Mouse (Mus musculus): ENCODE results near the gene Dkk1. TPM values are rescaled to one million over a fixed set of nuclear protein-coding genes. Genes with fewer than 3 reads are reported as not detected.

Dkk1 gene
- total and polyA plus RNA-seq, 3 experiments: not detected

- TF ChIP-seq GABPA (IDR thresholded peaks at IDR 0.05; ENCODE audit: low read depth, low read length) (no peak), POLR2AphosphoS5 (IDR thresholded peaks at IDR 0.05; ENCODE audit: borderline replicate concordance, low read depth, low read length) (no peak), MXI1 (IDR thresholded peaks at IDR 0.05; ENCODE audit: low read depth, low read length) (no peak), ZKSCAN1 (IDR thresholded peaks at IDR 0.05; ENCODE audit: low read depth, low read length) (no peak), NRF1 (IDR thresholded peaks at IDR 0.05; ENCODE audit: insufficient read depth, low read depth, low read length, poor library complexity, severe bottlenecking) (no peak), ZC3H11A (IDR thresholded peaks at IDR 0.05; ENCODE audit: low read depth, low read length) (no peak), SMC3 (IDR thresholded peaks at IDR 0.05; ENCODE audit: low read depth, low read length) (no peak), CTCF (IDR thresholded peaks at IDR 0.05 in 2 of 3, conservative IDR thresholded peaks at IDR 0.05 in 1 of 3; ENCODE audit: control insufficient read depth in 1 of 3, insufficient read depth in 1 of 3, low read depth in 2 of 3, low read length in 3 of 3, poor library complexity in 1 of 3, severe bottlenecking in 1 of 3) (no peak), E2F4 (IDR thresholded peaks at IDR 0.05; ENCODE audit: borderline replicate concordance, low read depth, low read length) (no peak), MYB (IDR thresholded peaks at IDR 0.05; ENCODE audit: low read depth, low read length) (no peak), MYC (IDR thresholded peaks at IDR 0.05; ENCODE audit: low read depth, low read length) (no peak), NELFE (IDR thresholded peaks at IDR 0.05; ENCODE audit: low read depth, low read length) (no peak), RCOR1 (IDR thresholded peaks at IDR 0.05; ENCODE audit: low read depth, low read length) (no peak), POLR2AphosphoS2 (IDR thresholded peaks at IDR 0.05; ENCODE audit: low read length) (no peak), RAD21 (IDR thresholded peaks at IDR 0.05; ENCODE audit: low read depth, low read length) (no peak)
- no peak overlapping the region for H3K9ac ChIP-seq (ENCODE audit: control insufficient read depth, low read depth, low read length, poor library complexity, severe bottlenecking)
- H3K27ac ChIP-seq (ENCODE audit: control insufficient read depth, low read depth, low read length): no peak overlapping the region
- no peak for DNase-seq (ENCODE audit: low read depth, low spot score)
- no peak overlapping the region for H3K4me3 ChIP-seq (ENCODE audit: control insufficient read depth in 1 of 2, insufficient read depth in 1 of 2, low read depth in 2 of 2, low read length in 2 of 2)
- no peaks in the 10 kb centered on the region for H3K9me3 ChIP-seq (replicated peaks; ENCODE audit: insufficient read depth, low read length)
- no peaks in the 10 kb centered on the region for H3K27me3 ChIP-seq (ENCODE audit: control insufficient read depth in 1 of 2, insufficient read depth in 2 of 2, low read length in 2 of 2)
- no peaks in the 10 kb centered on the region for H3K4me1 ChIP-seq (ENCODE audit: control insufficient read depth in 1 of 2, insufficient read depth in 2 of 2, low read length in 2 of 2)
- H3K79me2 ChIP-seq (ENCODE audit: control insufficient read depth, insufficient read depth, low read length, poor library complexity): no peaks in the 10 kb centered on the region
- H3K36me3 ChIP-seq (ENCODE audit: control insufficient read depth in 1 of 2, insufficient read depth in 2 of 2, low read length in 2 of 2): no peaks in the 10 kb centered on the region
Observed at GRCm38 (mm10) chr19:30564516-30564915, 15.1 kb upstream of the Dkk1 start.

- no peak overlapping the region for H3K4me3 ChIP-seq (ENCODE audit: control insufficient read depth in 1 of 2, insufficient read depth in 1 of 2, low read depth in 2 of 2, low read length in 2 of 2)
- H3K4me1 ChIP-seq (ENCODE audit: control insufficient read depth in 1 of 2, insufficient read depth in 2 of 2, low read length in 2 of 2): no peaks in the 10 kb centered on the region
- no peaks in the 10 kb centered on the region for H3K36me3 ChIP-seq (ENCODE audit: control insufficient read depth in 1 of 2, insufficient read depth in 2 of 2, low read length in 2 of 2)
Observed at GRCm38 (mm10) chr19:30563876-30564275, 14.4 kb upstream of the Dkk1 start.

More at GRCm38 (mm10) chr19:30563876-30564275, 14.4 kb upstream of the Dkk1 start:
- no peak for TF ChIP-seq SIN3A (IDR thresholded peaks at IDR 0.05; ENCODE audit: low read length)
- no peak for TF ChIP-seq NELFE (IDR thresholded peaks at IDR 0.05; ENCODE audit: low read depth, low read length)
- TF ChIP-seq KAT2A (conservative IDR thresholded peaks at IDR 0.05; ENCODE audit: low read depth, low read length): no peak
- TF ChIP-seq TBP (IDR thresholded peaks at IDR 0.05; ENCODE audit: low read depth, low read length): no peak
- TF ChIP-seq USF2 (IDR thresholded peaks at IDR 0.05; ENCODE audit: borderline replicate concordance in 1 of 2, insufficient read depth in 1 of 2, low read depth in 1 of 2, low read length in 2 of 2): no peak
- TF ChIP-seq CHD2 (IDR thresholded peaks at IDR 0.05; ENCODE audit: low read length): no peak
- no peak for TF ChIP-seq ZMIZ1 (IDR thresholded peaks at IDR 0.05; ENCODE audit: low read depth, low read length)
- TF ChIP-seq BHLHE40 (IDR thresholded peaks at IDR 0.05; ENCODE audit: borderline replicate concordance, low read depth, low read length): no peak
- TF ChIP-seq JUND (IDR thresholded peaks at IDR 0.05; ENCODE audit: low read depth, low read length): no peak
- no peak for TF ChIP-seq MAX (IDR thresholded peaks at IDR 0.05; ENCODE audit: low read length)
- no peak for TF ChIP-seq POLR2AphosphoS5 (IDR thresholded peaks at IDR 0.05; ENCODE audit: borderline replicate concordance, low read depth, low read length)
- no peak for TF ChIP-seq ZC3H11A (IDR thresholded peaks at IDR 0.05; ENCODE audit: low read depth, low read length)
- no peak overlapping the region for H3K9ac ChIP-seq (ENCODE audit: control insufficient read depth, low read depth, low read length, poor library complexity, severe bottlenecking)
- H3K27me3 ChIP-seq (ENCODE audit: control insufficient read depth in 1 of 2, insufficient read depth in 2 of 2, low read length in 2 of 2): no peaks in the 10 kb centered on the region
- no peaks in the 10 kb centered on the region for H3K9me3 ChIP-seq (replicated peaks; ENCODE audit: insufficient read depth, low read length)
- H3K27ac ChIP-seq (ENCODE audit: control insufficient read depth, low read depth, low read length): no peak overlapping the region
- no peak for DNase-seq (ENCODE audit: low read depth, low spot score)
- H3K79me2 ChIP-seq (ENCODE audit: control insufficient read depth, insufficient read depth, low read length, poor library complexity): no peaks in the 10 kb centered on the region
